Mouse (Mus musculus) stomach, adult 2 months (tissue): ENCODE measurements around the gene Cyp24a1. TPM values are rescaled to one million over a fixed set of nuclear protein-coding genes. Genes with fewer than 3 reads are reported as not detected.

Experiments
- polyA plus RNA-seq: library from polyadenylated mRNA; depleted of rRNA; stranded (reverse); fragments of >200 nt; gene quantifications from 2 replicates; pipeline ENCODE4 v1.2.3, GENCODE M21; 2012; rRNA removed

The Cyp24a1 gene
- polyA plus RNA-seq: 0.01 TPM in 1 of 2 replicates, not detected in the other

DNA sequence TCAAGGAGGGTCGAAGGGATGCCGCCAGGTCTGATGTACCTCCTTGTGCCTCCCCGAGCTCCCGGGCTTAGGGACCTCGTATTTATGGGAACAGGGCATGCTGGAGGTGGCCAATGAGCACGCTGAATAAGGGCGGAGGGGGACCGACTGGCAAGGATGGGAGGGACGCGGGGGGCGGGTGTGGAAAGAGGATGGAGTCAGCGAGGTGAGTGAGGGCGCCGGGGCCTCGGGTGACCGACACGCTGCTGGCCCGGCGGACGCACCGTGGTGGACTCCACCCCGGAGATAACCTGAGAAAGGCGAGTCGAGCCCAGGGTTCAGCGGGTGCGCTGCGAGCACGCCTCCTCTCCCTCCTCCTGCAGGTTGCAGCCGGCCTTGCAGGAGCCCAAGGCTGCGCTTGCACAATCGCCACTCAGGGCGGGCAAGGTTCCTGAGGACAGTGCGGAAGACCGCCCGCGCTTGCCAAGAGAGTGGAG lies at the start of gene Cyp24a1:
TSS of gene Cyp24a1 (minus strand) at position 55 of the 476 bp plus-strand sequence.

DNA sequence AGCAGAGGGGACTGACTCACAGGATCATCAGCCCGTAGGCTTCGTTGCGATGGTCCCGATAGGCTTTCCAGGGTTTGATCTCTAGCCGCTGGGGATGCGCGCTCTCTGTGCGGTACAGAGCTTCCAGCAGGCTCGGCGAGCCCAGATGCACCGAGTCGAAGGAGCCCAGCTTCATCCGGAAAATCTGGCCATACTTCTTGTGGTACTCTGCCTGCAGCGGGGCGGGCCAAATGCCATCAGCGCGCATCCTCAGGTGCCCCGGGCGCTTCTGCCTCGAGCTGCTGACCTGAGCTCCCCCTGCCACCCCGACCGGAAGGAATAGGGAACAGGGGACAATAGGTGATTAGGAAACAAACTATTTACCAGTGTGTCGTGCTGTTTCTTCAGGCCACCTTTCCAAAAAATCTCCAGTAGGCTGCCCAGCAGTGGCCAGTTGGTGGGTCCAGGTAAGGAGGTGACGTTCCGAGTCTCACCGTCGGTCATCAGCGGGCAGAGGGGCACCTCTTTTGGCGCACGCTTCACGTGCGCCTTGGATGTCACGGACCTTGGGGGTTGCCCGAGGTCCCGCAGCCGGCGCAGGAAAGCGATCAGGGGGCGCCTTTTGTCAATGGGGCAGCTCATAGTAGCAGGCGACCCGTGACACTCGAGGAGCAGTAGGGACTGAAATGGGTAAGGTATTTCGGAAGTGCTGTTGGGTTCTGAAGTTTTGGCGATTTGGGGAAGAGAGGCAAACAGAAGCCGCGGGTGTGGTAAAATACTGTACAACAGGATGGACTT lies 603 bp downstream of the Cyp24a1 start, which contains the start of gene Pfdn4:
TSS of gene Pfdn4 (plus strand) at position 275 of the 777 bp plus-strand sequence.

Other genes starting within 250 kb of the Cyp24a1 start
- 17.0 and 32.1 TPM in 2 replicates for gene Bcas1, start 69.3 kb downstream of the Cyp24a1 start, polyA plus RNA-seq
- 1.2 and 2.4 TPM in 2 replicates for gene Pfdn4, start 717 bp downstream of the Cyp24a1 start, polyA plus RNA-seq
- gene 4930470P17Rik, start 104.9 kb upstream of the Cyp24a1 start, polyA plus RNA-seq: not detected in 2 replicates
- gene Dok5, start 234.7 kb upstream of the Cyp24a1 start, polyA plus RNA-seq: 0.17 TPM in 1 of 2 replicates, not detected in the other